Mouse (Mus musculus): ENCODE results near the gene 1110051M20Rik. TPM values are rescaled to one million over a fixed set of nuclear protein-coding genes. Genes with fewer than 3 reads are reported as not detected.
A peak's percentile ranks its signal among the peaks of the same experiment; 100 is the strongest.

1110051M20Rik gene
- polyA plus RNA-seq, 1 experiment from 2014 or later, result 42.3 TPM

- H3K9me3 ChIP-seq (replicated peaks; ENCODE audit: control insufficient read depth, low read length), result no peaks in the 10 kb centered on the region
- no peak overlapping the region for H3K4me2 ChIP-seq (ENCODE audit: low read depth, low read length)
- no peak for ATAC-seq (ENCODE audit: insufficient read depth, low FRiP score)
- no peak overlapping the region for H3K4me3 ChIP-seq (replicated peaks; ENCODE audit: low read length)
- no peak overlapping the region for H3K9ac ChIP-seq (ENCODE audit: low read length)
- H3K36me3 ChIP-seq (ENCODE audit: control insufficient read depth, insufficient read depth, low read length), result no peaks in the 10 kb centered on the region
- H3K4me1 ChIP-seq (ENCODE audit: control insufficient read depth, insufficient read depth, low read length), result no peaks in the 10 kb centered on the region
- no peaks in the 10 kb centered on the region for H3K27me3 ChIP-seq (ENCODE audit: control insufficient read depth, insufficient read depth, low read length)
- 87% methylated on average over 2 of the region's 2 CpGs for WGBS
- H3K27ac ChIP-seq (ENCODE audit: low read length), result no peak overlapping the region
Observed at GRCm38 (mm10) chr2:91300784-91301183, 143.7 kb downstream of the 1110051M20Rik start.

- H3K36me3 ChIP-seq (ENCODE audit: control insufficient read depth, insufficient read depth, low read length), result no peaks in the 10 kb centered on the region
- no peak overlapping the region for H3K27ac ChIP-seq (ENCODE audit: low read length)
- H3K9me3 ChIP-seq (replicated peaks; ENCODE audit: control insufficient read depth, low read length), result no peaks in the 10 kb centered on the region
- H3K27me3 ChIP-seq (ENCODE audit: control insufficient read depth, insufficient read depth, low read length), result no peaks in the 10 kb centered on the region
- peak; percentile 66 for ATAC-seq (ENCODE audit: insufficient read depth, low FRiP score)
- H3K4me3 ChIP-seq (replicated peaks; ENCODE audit: low read length), result no peak overlapping the region
- no peak overlapping the region for H3K9ac ChIP-seq (ENCODE audit: low read length)
- no peak overlapping the region for H3K4me2 ChIP-seq (ENCODE audit: low read depth, low read length)
- WGBS, result 51% methylated on average over 3 of the region's 3 CpGs
- no peaks in the 10 kb centered on the region for H3K4me1 ChIP-seq (ENCODE audit: control insufficient read depth, insufficient read depth, low read length)
Observed at GRCm38 (mm10) chr2:91299156-91299555, 145.3 kb downstream of the 1110051M20Rik start.

GRCm38 (mm10) chr2:91295895-91296294, 148.6 kb downstream of the 1110051M20Rik start:
- H3K4me3 ChIP-seq (replicated peaks; ENCODE audit: low read length), result no peak overlapping the region
- no peak overlapping the region for H3K27ac ChIP-seq (ENCODE audit: low read length)
- WGBS, result 87% methylated on average over 5 of the region's 5 CpGs
- no peaks in the 10 kb centered on the region for H3K36me3 ChIP-seq (ENCODE audit: control insufficient read depth, insufficient read depth, low read length)
- no peak overlapping the region for H3K4me2 ChIP-seq (ENCODE audit: low read depth, low read length)
- H3K9me3 ChIP-seq (replicated peaks; ENCODE audit: control insufficient read depth, low read length), result no peaks in the 10 kb centered on the region
- ATAC-seq (ENCODE audit: insufficient read depth, low FRiP score), result no peak
- H3K4me1 ChIP-seq (ENCODE audit: control insufficient read depth, insufficient read depth, low read length), result 0 out of 2 replicates have a peak, but pooled peaks cover 3% of the 10 kb centered on the region
- H3K27me3 ChIP-seq (ENCODE audit: control insufficient read depth, insufficient read depth, low read length), result no peaks in the 10 kb centered on the region
- H3K9ac ChIP-seq (ENCODE audit: low read length), result no peak overlapping the region

- no peak overlapping the region for H3K4me3 ChIP-seq (replicated peaks; ENCODE audit: low read length)
- no peak for ATAC-seq (ENCODE audit: insufficient read depth, low FRiP score)
- 0 out of 2 replicates have a peak, but pooled peaks cover 3% of the 10 kb centered on the region for H3K4me1 ChIP-seq (ENCODE audit: control insufficient read depth, insufficient read depth, low read length)
- H3K4me2 ChIP-seq (ENCODE audit: low read depth, low read length), result no peak overlapping the region
- WGBS, result 78% methylated on average over 3 of the region's 3 CpGs
- no peaks in the 10 kb centered on the region for H3K36me3 ChIP-seq (ENCODE audit: control insufficient read depth, insufficient read depth, low read length)
- H3K27ac ChIP-seq (ENCODE audit: low read length), result no peak overlapping the region
- H3K27me3 ChIP-seq (ENCODE audit: control insufficient read depth, insufficient read depth, low read length), result no peaks in the 10 kb centered on the region
- no peaks in the 10 kb centered on the region for H3K9me3 ChIP-seq (replicated peaks; ENCODE audit: control insufficient read depth, low read length)
- H3K9ac ChIP-seq (ENCODE audit: low read length), result no peak overlapping the region
Observed at GRCm38 (mm10) chr2:91294226-91294625, 150.3 kb downstream of the 1110051M20Rik start.

GRCm38 (mm10) chr2:91291197-91292007, 153.1 kb downstream of the 1110051M20Rik start:
- no peaks in the 10 kb centered on the region for H3K9me3 ChIP-seq (replicated peaks; ENCODE audit: control insufficient read depth, low read length)
- no peaks in the 10 kb centered on the region for H3K27me3 ChIP-seq (ENCODE audit: control insufficient read depth, insufficient read depth, low read length)
- H3K4me1 ChIP-seq (ENCODE audit: control insufficient read depth, insufficient read depth, low read length), result 0 out of 2 replicates have a peak, but pooled peaks cover 3% of the 10 kb centered on the region
- 65% methylated on average over 12 of the region's 12 CpGs for WGBS
- no peak overlapping the region for H3K4me3 ChIP-seq (replicated peaks; ENCODE audit: low read length)
- H3K4me2 ChIP-seq (ENCODE audit: low read depth, low read length), result no peak overlapping the region
- no peaks in the 10 kb centered on the region for H3K36me3 ChIP-seq (ENCODE audit: control insufficient read depth, insufficient read depth, low read length)
- no peak; the same call in 1 of the 2 replicates for ATAC-seq (ENCODE audit: insufficient read depth, low FRiP score)
- no peak overlapping the region for H3K9ac ChIP-seq (ENCODE audit: low read length)
- no peak overlapping the region for H3K27ac ChIP-seq (ENCODE audit: low read length)

GRCm38 (mm10) chr2:91287563-91287962, 156.9 kb downstream of the 1110051M20Rik start:
- Histone ChIP-seq H3K27me3 (ENCODE audit: control insufficient read depth, insufficient read depth, low read length) (no peaks in the 10 kb centered on the region), H3K36me3 (ENCODE audit: control insufficient read depth, insufficient read depth, low read length) (no peaks in the 10 kb centered on the region), H3K4me1 (ENCODE audit: control insufficient read depth, insufficient read depth, low read length) (peaks cover 20% of the 10 kb centered on the region; the same call in 1 of the 2 replicates), H3K4me2 (ENCODE audit: low read depth, low read length) (no peak overlapping the region), H3K9ac (ENCODE audit: low read length) (no peak overlapping the region), H3K27ac (ENCODE audit: low read length) (no peak overlapping the region), H3K9me3 (replicated peaks; ENCODE audit: control insufficient read depth, low read length) (no peaks in the 10 kb centered on the region), H3K4me3 (replicated peaks; ENCODE audit: low read length) (no peak overlapping the region)
- ATAC-seq (ENCODE audit: insufficient read depth, low FRiP score), result no peak; the same call in 1 of the 2 replicates
- 49% methylated on average over 6 of the region's 6 CpGs for WGBS

- Histone ChIP-seq H3K27ac (ENCODE audit: low read length) (no peak overlapping the region), H3K9me3 (replicated peaks; ENCODE audit: control insufficient read depth, low read length) (no peaks in the 10 kb centered on the region), H3K27me3 (ENCODE audit: control insufficient read depth, insufficient read depth, low read length) (no peaks in the 10 kb centered on the region), H3K36me3 (ENCODE audit: control insufficient read depth, insufficient read depth, low read length) (no peaks in the 10 kb centered on the region), H3K9ac (ENCODE audit: low read length) (no peak overlapping the region), H3K4me1 (ENCODE audit: control insufficient read depth, insufficient read depth, low read length) (peaks cover 17% of the 10 kb centered on the region; the same call in 1 of the 2 replicates), H3K4me3 (replicated peaks; ENCODE audit: low read length) (no peak overlapping the region), H3K4me2 (ENCODE audit: low read depth, low read length) (no peak overlapping the region)
- 13% methylated on average over 7 of the region's 7 CpGs for WGBS
- ATAC-seq (ENCODE audit: insufficient read depth, low FRiP score), result no peak
Observed at GRCm38 (mm10) chr2:91285885-91286505, 158.5 kb downstream of the 1110051M20Rik start.

- ATAC-seq (ENCODE audit: insufficient read depth, low FRiP score), result no peak
- peaks cover 17% of the 10 kb centered on the region; the same call in 1 of the 2 replicates for H3K4me1 ChIP-seq (ENCODE audit: control insufficient read depth, insufficient read depth, low read length)
- H3K27ac ChIP-seq (ENCODE audit: low read length), result peak overlapping the region; percentile 74
- H3K27me3 ChIP-seq (ENCODE audit: control insufficient read depth, insufficient read depth, low read length), result no peaks in the 10 kb centered on the region
- H3K36me3 ChIP-seq (ENCODE audit: control insufficient read depth, insufficient read depth, low read length), result no peaks in the 10 kb centered on the region
- H3K4me2 ChIP-seq (ENCODE audit: low read depth, low read length), result no peak overlapping the region
- 54% methylated on average over 13 of the region's 13 CpGs for WGBS
- H3K9ac ChIP-seq (ENCODE audit: low read length), result no peak overlapping the region
- no peak overlapping the region for H3K4me3 ChIP-seq (replicated peaks; ENCODE audit: low read length)
- no peaks in the 10 kb centered on the region for H3K9me3 ChIP-seq (replicated peaks; ENCODE audit: control insufficient read depth, low read length)
Observed at GRCm38 (mm10) chr2:91284375-91285199, 159.9 kb downstream of the 1110051M20Rik start.
